Mouse (Mus musculus) small intestine, adult 2 months (tissue): ENCODE data around the gene Sec23a. TPM values are rescaled to one million over a fixed set of nuclear protein-coding genes. Genes with fewer than 3 reads are reported as not detected.
"Not testable (repeated sequence)": the region's sequence is repeated elsewhere in the genome, so short reads cannot be mapped to it uniquely, and the experiment has no call there.

Experiments
- H3K27ac ChIP-seq: fragments of 200-500 bp; 2 replicates; pipeline ENCODE4 v1.5.1; 2012; ENCODE audit warnings: low read depth, low read length, control low read depth, inconsistent platforms; ENCODE audit not compliant: insufficient read depth
- H3K27me3 ChIP-seq: fragments of 200-500 bp; 2 replicates; pipeline ENCODE4 v1.6.1; 2012; ENCODE audit warnings: mild to moderate bottlenecking, moderate library complexity, low read length, inconsistent platforms; ENCODE audit not compliant: control insufficient read depth, insufficient read depth
- H3K36me3 ChIP-seq: fragments of 200-500 bp; 2 replicates; pipeline ENCODE4 v1.6.1; 2012; ENCODE audit warnings: mild to moderate bottlenecking, low read length, control low read depth, inconsistent platforms; ENCODE audit not compliant: control insufficient read depth, insufficient read depth
- H3K4me1 ChIP-seq: fragments of 200-500 bp; 2 replicates; pipeline ENCODE4 v1.6.1; 2012; ENCODE audit warnings: low read length, inconsistent platforms, mixed read lengths; ENCODE audit not compliant: control insufficient read depth, insufficient read depth, insufficient read length
- H3K4me3 ChIP-seq: fragments of 200-500 bp; 2 replicates; pipeline ENCODE4 v1.5.1; 2012; ENCODE audit warnings: low read depth, mild to moderate bottlenecking, control low read depth, inconsistent platforms, low read length, moderate library complexity
- CTCF ChIP-seq: fragments of 200-500 bp; IDR thresholded peaks from 2 replicates; pipeline ENCODE4 v1.5.1; 2012; ENCODE audit warnings: low read depth, mild to moderate bottlenecking, control low read depth, inconsistent platforms, low read length, moderate library complexity, mixed read lengths; ENCODE audit not compliant: insufficient replicate concordance, insufficient read length; ENCODE audit errors: extremely low read depth
- POLR2A ChIP-seq: fragments of 200-500 bp; IDR thresholded peaks from 2 replicates; pipeline ENCODE4 v1.6.1; 2012; ENCODE audit warnings: low read depth, mild to moderate bottlenecking, control low read depth, inconsistent platforms, low read length, moderate library complexity
- WGBS: fragments of 180-500 bp; shearing (Covaris S2); methylation state at CpG from one replicate; pipeline ENCODE4 v1.1.7; 2018; 5-methylcytosine and 5-hydroxymethylcytosine counted together
- polyA plus RNA-seq: library from polyadenylated mRNA; depleted of rRNA; stranded (reverse); fragments of >200 nt; gene quantifications from 2 replicates; pipeline ENCODE4 v1.2.3, GENCODE M21; 2012

Gene Sec23a
- polyA plus RNA-seq, 1 experiment = 26.3 TPM

GRCm38 (mm10) chr12:59019891-59020290 is 8.1 kb upstream of the Sec23a start:
- Histone ChIP-seq H3K4me3 (no peak overlapping the region), H3K27ac (no peak overlapping the region), H3K4me1 (no peaks in the 10 kb centered on the region), H3K27me3 (no peaks in the 10 kb centered on the region), H3K36me3 (peaks cover 19% of the 10 kb centered on the region)
- TF ChIP-seq POLR2A = no peak
- no peak for TF ChIP-seq CTCF
- WGBS = 91% methylated on average over 2 of the region's 2 CpGs

- WGBS = 73% methylated on average over 8 of the region's 8 CpGs
- H3K4me1 ChIP-seq = no peaks in the 10 kb centered on the region
- TF ChIP-seq CTCF = no peak
- no peak for TF ChIP-seq POLR2A
Measured at GRCm38 (mm10) chr12:59017970-59018369, 6.2 kb upstream of the Sec23a start.

GRCm38 (mm10) chr12:59013234-59013633 is 1.4 kb upstream of the Sec23a start, which contains the start of gene Gemin2:
Gene Gemin2 (plus strand): TSS chr12:59013393.
- peak within 1 kb of the TSS; percentile 95 for H3K27ac ChIP-seq
- peak within 1 kb of the TSS; percentile 73 for H3K4me3 ChIP-seq
- no peaks in the 10 kb centered on the region for H3K27me3 ChIP-seq
- peaks cover 3% of the 10 kb centered on the region; the same call in 1 of the 2 replicates for H3K36me3 ChIP-seq
- under 1% methylated on average over 28 of the region's 28 CpGs for WGBS
- TF ChIP-seq CTCF = peak; percentile 26; the same call in 1 of the 2 replicates
- TF ChIP-seq POLR2A = peak; percentile 70
- peaks cover 5% of the 10 kb centered on the region; the same call in 1 of the 2 replicates for H3K4me1 ChIP-seq

More at GRCm38 (mm10) chr12:59017970-59018369, 6.2 kb upstream of the Sec23a start:
- Histone ChIP-seq H3K27me3 (no peaks in the 10 kb centered on the region), H3K4me3 (no peak overlapping the region), H3K27ac (no peak overlapping the region), H3K36me3 (peaks cover 14% of the 10 kb centered on the region)

- WGBS = 2% methylated on average over 7 of the region's 7 CpGs
- no peak for TF ChIP-seq CTCF
- TF ChIP-seq POLR2A = no peak
- Histone ChIP-seq H3K36me3 (peaks cover 3% of the 10 kb centered on the region; the same call in 1 of the 2 replicates), H3K4me1 (peaks cover 5% of the 10 kb centered on the region; the same call in 1 of the 2 replicates), H3K27ac (peak overlapping the region; percentile 95), H3K27me3 (no peaks in the 10 kb centered on the region), H3K4me3 (no peak overlapping the region)
Measured at GRCm38 (mm10) chr12:59012710-59013091, 884 bp upstream of the Sec23a start.

- TF ChIP-seq CTCF = no peak
- no peak for TF ChIP-seq POLR2A
- Histone ChIP-seq H3K27me3 (no peaks in the 10 kb centered on the region), H3K4me1 (peaks cover 5% of the 10 kb centered on the region; the same call in 1 of the 2 replicates), H3K27ac (peak overlapping the region; percentile 85), H3K4me3 (peak overlapping the region; percentile 79), H3K36me3 (peaks cover 8% of the 10 kb centered on the region)
- under 1% methylated on average over 25 of the region's 25 CpGs for WGBS
Measured at GRCm38 (mm10) chr12:59011275-59011843, 458 bp downstream of the Sec23a start.

GRCm38 (mm10) chr12:59010482-59010881 is 1.3 kb downstream of the Sec23a start:
- no peak for TF ChIP-seq CTCF
- TF ChIP-seq POLR2A = no peak
- Histone ChIP-seq H3K36me3 (peaks cover 13% of the 10 kb centered on the region), H3K27me3 (no peaks in the 10 kb centered on the region), H3K4me3 (no peak overlapping the region), H3K27ac (0 out of 2 replicates have a peak overlapping the region, but pooled peaks have one; percentile 28), H3K4me1 (peaks cover 7% of the 10 kb centered on the region; the same call in 1 of the 2 replicates)
- 41% methylated on average over 2 of the region's 2 CpGs for WGBS

- TF ChIP-seq CTCF (no peak), POLR2A (no peak)
- Histone ChIP-seq H3K36me3 (peaks cover 67% of the 10 kb centered on the region), H3K27me3 (no peaks in the 10 kb centered on the region), H3K27ac (no peak overlapping the region), H3K4me3 (no peak overlapping the region), H3K4me1 (no peaks in the 10 kb centered on the region)
- 96% methylated on average over 3 of the region's 3 CpGs for WGBS
Measured at GRCm38 (mm10) chr12:58985766-58986165, 26.1 kb downstream of the Sec23a start.

- not testable (repeated sequence) for H3K4me3 ChIP-seq, H3K4me1 ChIP-seq, H3K27ac ChIP-seq, H3K27me3 ChIP-seq
- H3K36me3 ChIP-seq = peaks cover 66% of the 10 kb centered on the region
- 61% methylated on average over 6 of the region's 6 CpGs for WGBS
Measured at GRCm38 (mm10) chr12:58981178-58981661, 30.6 kb downstream of the Sec23a start.
